Mouse (Mus musculus): ENCODE results near the gene Eef1akmt3. TPM values are rescaled to one million over a fixed set of nuclear protein-coding genes. Genes with fewer than 3 reads are reported as not detected.
A peak's percentile ranks its signal among the peaks of the same experiment; 100 is the strongest.

The Eef1akmt3 gene
- total RNA-seq, 2 experiments from 2014 or later = 0.08 TPM

GRCm38 (mm10) chr10:127001297-127001696, 40.0 kb downstream of the Eef1akmt3 start:
- no peak for DNase-seq
- no peak overlapping the region for H3K4me3 ChIP-seq
- H3K27ac ChIP-seq = no peak overlapping the region
- TF ChIP-seq CTCF (IDR thresholded peaks at IDR 0.05) = no peak
- intact Hi-C loops (cut with DNase I) = no loop called here

DNA sequence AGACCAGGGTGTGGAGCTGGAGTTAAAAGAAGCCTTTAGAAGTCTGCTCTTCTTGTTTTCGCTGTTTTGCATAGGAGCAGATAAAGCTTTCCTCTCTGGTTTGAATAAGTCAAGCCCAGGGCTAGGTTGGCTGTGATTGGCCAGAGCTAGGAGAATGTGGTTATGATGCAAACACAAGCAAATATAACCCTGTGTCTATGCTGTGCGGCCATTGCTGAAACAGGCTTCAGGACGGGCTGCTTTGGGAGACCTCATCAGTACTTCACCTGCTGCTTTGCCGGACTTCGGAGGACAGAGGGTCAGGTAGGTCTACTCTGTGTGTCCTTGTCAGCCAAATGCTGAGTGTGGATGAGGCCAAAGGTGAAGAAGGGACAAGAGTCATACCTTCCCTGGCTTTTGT, 40.8 kb downstream of the Eef1akmt3 start, which contains the start of gene Avil:
Gene Avil (plus strand): TSS at position 181 of the 400 bp plus-strand sequence.
- Histone ChIP-seq H3K27ac (no peak within 1 kb of the TSS), H3K4me3 (no peak within 1 kb of the TSS)
- no peak for TF ChIP-seq CTCF (IDR thresholded peaks at IDR 0.05)
- intact Hi-C loops (cut with DNase I) = no loop called here
- DNase-seq = no peak

DNA sequence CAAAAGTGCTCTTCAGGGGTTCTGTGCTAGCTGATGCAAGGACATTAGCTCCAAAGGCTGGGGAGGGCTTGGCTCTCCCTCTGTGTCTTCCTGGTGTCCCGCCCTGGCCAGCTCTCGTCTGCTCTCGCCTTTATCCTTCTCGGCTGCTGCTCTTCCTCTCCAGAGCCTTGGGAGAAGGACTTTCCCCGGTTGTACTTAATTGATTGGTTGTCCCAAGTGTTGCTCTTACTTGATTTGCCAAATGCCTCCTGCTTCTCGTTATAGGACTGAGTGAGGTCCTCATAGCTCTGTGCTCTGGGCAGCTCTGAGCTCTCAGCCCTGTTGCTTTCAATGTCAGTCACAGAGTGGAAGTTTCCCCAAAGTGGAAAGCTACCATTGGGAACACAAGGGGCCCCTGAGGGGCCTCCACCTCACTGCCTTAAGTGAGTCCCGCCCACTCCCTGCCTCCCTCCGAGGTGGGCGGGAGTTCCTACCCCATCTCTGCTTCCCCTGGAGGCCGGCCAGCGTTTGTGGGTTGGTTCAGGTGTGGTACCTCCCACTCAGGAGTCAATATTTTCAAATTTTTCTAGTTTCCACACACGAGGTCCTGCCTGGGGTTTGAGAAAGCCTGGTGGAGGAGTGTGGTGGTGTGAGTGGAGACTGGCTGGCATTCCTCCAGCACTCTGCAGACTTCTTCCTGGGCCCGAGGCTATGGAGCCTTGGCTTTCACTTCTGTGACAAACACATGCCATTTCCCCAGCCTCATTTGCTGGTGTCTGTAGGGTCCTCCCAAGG, 43.8 kb downstream of the Eef1akmt3 start:
- intact Hi-C loops (cut with DNase I) = no loop called here
- Histone ChIP-seq H3K4me3 (no peak overlapping the region), H3K27ac (0 out of 2 replicates have a peak overlapping the region, but pooled peaks have one; percentile 35)
- no peak for TF ChIP-seq CTCF (IDR thresholded peaks at IDR 0.05)
- peak; percentile 55 for DNase-seq

GRCm38 (mm10) chr10:126993621-126994020, 47.7 kb downstream of the Eef1akmt3 start:
- no peak for DNase-seq
- no peak for TF ChIP-seq CTCF (IDR thresholded peaks at IDR 0.05)
- intact Hi-C loops (cut with DNase I) = no loop called here

DNA sequence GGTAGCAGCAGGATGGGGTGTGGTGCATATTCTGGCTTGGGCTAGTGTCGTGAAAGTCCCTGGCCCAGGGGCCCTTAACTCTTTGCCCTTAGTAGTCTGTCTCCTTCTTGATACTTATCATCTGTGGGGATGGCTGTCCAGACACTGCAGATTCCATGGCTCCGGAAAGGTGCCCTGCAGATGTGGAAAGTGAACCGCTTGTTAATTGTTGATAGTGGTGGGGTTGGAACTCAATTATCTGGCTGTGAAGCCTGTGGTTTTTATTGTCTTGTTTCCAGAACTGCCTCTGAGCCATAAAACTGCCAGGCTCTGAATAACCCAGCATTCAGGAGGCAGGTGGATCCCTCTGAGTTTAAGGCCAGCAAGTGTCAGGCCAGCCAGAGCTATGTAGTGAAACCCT, 49.6 kb downstream of the Eef1akmt3 start:
- intact Hi-C loops (cut with DNase I) = no loop called here
- H3K27ac ChIP-seq = peak overlapping the region; percentile 100
- no peak for DNase-seq
- H3K4me3 ChIP-seq = peak overlapping the region; percentile 58
- TF ChIP-seq CTCF (IDR thresholded peaks at IDR 0.05) = no peak

More at GRCm38 (mm10) chr10:126993621-126994020, 47.7 kb downstream of the Eef1akmt3 start:
- H3K27ac ChIP-seq = no peak overlapping the region
- H3K4me3 ChIP-seq = no peak overlapping the region

DNA sequence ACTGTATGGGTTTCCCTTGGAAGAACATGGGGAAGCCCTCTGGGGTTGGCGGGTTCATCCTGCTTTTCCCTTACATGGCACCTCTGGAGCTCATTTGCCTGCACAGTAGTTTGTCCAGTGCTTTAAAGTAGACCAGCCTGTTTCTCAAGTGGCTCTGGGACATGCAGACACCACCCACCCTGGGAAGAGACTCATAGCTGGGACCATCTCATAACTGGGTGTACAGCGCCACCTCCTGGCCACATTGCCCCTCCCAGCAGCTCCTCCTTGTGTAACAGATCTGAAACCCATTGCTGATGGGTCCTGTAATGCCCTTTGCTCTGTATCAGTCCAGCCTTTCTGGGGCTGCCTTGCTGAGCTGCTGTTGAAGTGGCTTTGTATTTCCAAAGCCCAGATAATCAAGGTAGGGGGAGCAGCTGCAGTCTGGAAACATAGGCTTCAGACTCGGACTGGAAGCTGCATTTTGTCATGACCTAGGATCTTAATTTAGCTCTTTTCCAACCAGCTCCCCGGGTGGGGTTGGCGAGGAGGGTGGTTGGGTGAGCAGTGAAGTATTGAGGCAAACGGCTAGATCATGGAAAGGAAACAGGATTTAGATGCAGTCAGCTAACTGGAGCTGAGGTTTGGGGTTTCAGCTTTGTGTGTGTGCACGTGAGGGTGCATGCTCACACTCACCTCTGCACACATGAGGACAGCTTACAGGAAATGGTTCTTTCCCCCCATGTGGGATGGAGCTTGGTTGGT, 50.8 kb downstream of the Eef1akmt3 start:
- peak overlapping the region; percentile 58 for H3K4me3 ChIP-seq
- peak; percentile 93 for TF ChIP-seq CTCF (IDR thresholded peaks at IDR 0.05)
- DNase-seq = peak; percentile 92
- intact Hi-C loops (cut with DNase I) = loop anchor here (1.0 kb wide), 1 partner anchor 71 kb away; no protein-coding TSS in a partner anchor
- peak overlapping the region; percentile 100 for H3K27ac ChIP-seq

- DNase-seq = no peak
- intact Hi-C loops (cut with DNase I) = no loop called here
- H3K27ac ChIP-seq = peak overlapping the region; percentile 100
- peak overlapping the region; percentile 84 for H3K4me3 ChIP-seq
- no peak for TF ChIP-seq CTCF (IDR thresholded peaks at IDR 0.05)
Measured at GRCm38 (mm10) chr10:126988513-126989165, 52.7 kb downstream of the Eef1akmt3 start.

- Histone ChIP-seq H3K4me3 (peak overlapping the region; percentile 84), H3K27ac (peak overlapping the region; percentile 100)
- no peak for TF ChIP-seq CTCF (IDR thresholded peaks at IDR 0.05)
- DNase-seq = no peak
- intact Hi-C loops (cut with DNase I) = loop anchor here (2.0 kb wide), 2 partner anchors 43 to 59 kb away; partner anchors contain the start of gene Tsfm
Measured at GRCm38 (mm10) chr10:126987183-126988118, 53.9 kb downstream of the Eef1akmt3 start.

DNA sequence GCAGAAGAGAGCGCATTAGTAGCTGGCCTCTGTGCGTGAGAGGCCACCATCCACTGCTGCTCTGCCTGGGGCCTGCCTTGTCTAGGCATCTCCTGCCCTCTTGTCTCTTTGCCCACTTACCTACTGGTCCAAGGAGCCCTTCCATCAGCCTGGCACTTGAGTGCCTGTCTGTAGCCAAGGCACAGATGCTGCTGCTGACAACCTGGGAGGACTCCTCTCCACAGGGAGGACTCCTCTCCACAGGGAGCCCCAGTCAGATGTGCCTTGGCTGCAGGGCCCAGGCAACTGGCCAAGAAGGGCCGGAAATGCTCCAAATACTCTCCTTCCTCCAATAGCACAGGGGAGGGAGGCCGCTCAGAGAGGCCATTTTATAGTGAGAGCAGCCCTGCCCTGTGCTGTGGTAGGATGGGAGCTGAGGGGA, 54.8 kb downstream of the Eef1akmt3 start:
- intact Hi-C loops (cut with DNase I) = loop anchor here (2.0 kb wide), 2 partner anchors 44 to 58 kb away; partner anchors contain the start of gene Tsfm

DNA sequence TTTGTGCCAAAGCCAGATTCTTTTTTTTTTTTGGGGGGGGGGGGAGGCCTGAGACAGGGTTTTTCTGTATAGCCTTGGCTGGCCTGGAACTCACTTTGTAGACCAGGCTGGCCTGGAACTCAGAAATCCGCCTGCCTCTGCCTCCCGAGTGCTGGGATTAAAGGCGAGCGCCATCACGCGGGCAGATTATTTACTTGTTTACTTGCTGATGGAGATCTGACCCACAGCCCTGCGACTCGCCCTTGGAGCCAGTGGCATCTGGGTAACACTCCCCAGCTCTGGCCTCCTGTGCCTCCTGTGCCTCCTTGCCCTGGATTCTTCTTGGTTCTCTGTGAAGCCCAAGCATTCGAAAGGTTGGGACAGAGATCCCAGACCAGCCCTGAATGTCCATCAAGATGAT, 55.7 kb downstream of the Eef1akmt3 start:
- Histone ChIP-seq H3K27ac (peak overlapping the region; percentile 100), H3K4me3 (peak overlapping the region; percentile 84)
- intact Hi-C loops (cut with DNase I) = no loop called here
- TF ChIP-seq CTCF (IDR thresholded peaks at IDR 0.05) = no peak
- no peak for DNase-seq

More for the DNA sequence above, 54.8 kb downstream of the Eef1akmt3 start:
- Histone ChIP-seq H3K27ac (peak overlapping the region; percentile 100), H3K4me3 (peak overlapping the region; percentile 84)
- peak; percentile 94 for DNase-seq
- no peak for TF ChIP-seq CTCF (IDR thresholded peaks at IDR 0.05)

- no peak for TF ChIP-seq CTCF (IDR thresholded peaks at IDR 0.05)
- no peak for DNase-seq
- intact Hi-C loops (cut with DNase I) = no loop called here
- Histone ChIP-seq H3K27ac (peak overlapping the region; percentile 100), H3K4me3 (peak overlapping the region; percentile 84)
Measured at GRCm38 (mm10) chr10:126985127-126985526, 56.2 kb downstream of the Eef1akmt3 start.
